Mouse (Mus musculus) gastrocnemius, postnatal 36 days (tissue): ENCODE data around the gene Awat1. TPM values are rescaled to one million over a fixed set of nuclear protein-coding genes. Genes with fewer than 3 reads are reported as not detected.
A peak's percentile ranks its signal among the peaks of the same experiment; 100 is the strongest.

ENCODE experiments used
- DNase-seq, 2 experiments: peaks; one replicate each; pipeline ENCODE4 v3.0.0; 2022
- intact Hi-C: fragments of 180-260 bp; cut with DNase I; formaldehyde crosslinking; loops from one replicate; pipeline ENCODE4 v1.15.1; 2025
- long read RNA-seq, 2 experiments: library from polyadenylated mRNA; stranded (forward); transcript quantifications; one replicate each; pipeline ENCODE4 v2.0.0; 2021
- total RNA-seq, 2 experiments: library from RNA; stranded (reverse); gene quantifications; 2 replicates each; pipeline ENCODE4 v1.2.3; 2021

Awat1 gene
- not detected for total RNA-seq
- long read RNA-seq, experiment 1 = 0 reads
- long read RNA-seq, experiment 2 = 0 reads

DNA sequence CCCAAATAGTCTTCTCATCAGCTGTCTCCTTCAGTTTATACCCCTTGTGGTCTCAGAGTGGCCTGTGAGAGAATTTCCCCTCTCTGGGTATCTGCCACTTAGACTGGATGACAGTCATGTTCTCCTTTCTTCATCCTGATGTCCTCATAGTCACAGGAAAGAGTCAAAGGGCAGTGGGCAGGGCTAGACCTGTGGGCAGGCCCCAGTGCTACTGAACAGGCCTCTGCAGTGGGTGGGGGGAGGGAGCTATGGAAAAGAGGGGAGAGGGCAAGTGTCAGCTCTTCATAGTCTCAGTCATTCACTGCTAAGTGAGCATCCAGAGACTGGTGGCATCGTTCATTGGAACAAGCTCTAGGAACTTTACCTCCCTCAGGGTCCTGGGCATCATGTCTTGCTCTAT, at the start of gene Awat1:
Gene Awat1, plus strand, starts transcription at position 301 of the 400 bp plus-strand sequence.
- no peak for DNase-seq
- intact Hi-C loops = no loop called here

DNA sequence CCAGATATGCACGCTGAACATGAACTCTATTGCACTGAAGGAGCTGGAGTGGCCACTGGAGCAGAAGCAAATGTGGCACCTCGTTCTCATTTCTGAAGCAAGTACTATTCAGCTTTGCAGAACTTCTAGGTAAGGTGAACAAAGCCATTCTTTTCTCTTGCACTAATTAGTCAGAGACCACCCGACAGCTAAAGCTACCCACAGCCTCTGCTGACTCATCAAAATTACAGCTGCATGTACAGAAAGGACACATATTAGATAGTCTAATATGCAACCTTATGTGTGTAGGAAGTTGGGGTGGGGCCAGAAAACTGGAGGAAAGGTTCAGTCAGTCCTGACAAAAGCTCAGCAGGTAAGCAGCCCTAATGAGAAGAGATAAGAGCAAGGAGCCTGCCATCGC, 47.6 kb upstream of the Awat1 start, which contains the start of gene Dgat2l6:
Gene Dgat2l6, plus strand, starts transcription at position 368 of the 400 bp plus-strand sequence.
- intact Hi-C loops = loop anchor here (10.0 kb wide), 1 partner anchor 260 kb away; no protein-coding TSS in a partner anchor
- no peak for DNase-seq

DNA sequence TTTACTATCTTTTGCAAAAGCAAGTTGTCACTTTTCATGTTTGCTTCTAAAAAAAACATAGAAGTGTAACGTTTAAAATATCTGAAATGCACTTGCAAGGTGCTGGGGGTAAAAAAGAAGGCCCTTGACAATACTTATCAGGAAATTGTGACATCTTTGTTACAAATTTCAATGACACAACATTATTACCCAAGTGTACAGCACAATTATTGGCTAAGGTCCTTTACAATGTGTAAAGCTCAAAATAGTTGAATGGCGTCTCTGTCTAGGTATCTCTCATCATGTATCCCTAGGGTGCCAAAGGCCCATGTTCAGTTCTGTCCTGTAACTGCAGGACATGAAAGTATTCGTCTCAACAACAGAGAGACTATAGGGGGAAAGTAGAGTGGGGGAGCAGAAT, 16.0 kb upstream of the Awat1 start:
- intact Hi-C loops = no loop called here
- DNase-seq = no peak

DNA sequence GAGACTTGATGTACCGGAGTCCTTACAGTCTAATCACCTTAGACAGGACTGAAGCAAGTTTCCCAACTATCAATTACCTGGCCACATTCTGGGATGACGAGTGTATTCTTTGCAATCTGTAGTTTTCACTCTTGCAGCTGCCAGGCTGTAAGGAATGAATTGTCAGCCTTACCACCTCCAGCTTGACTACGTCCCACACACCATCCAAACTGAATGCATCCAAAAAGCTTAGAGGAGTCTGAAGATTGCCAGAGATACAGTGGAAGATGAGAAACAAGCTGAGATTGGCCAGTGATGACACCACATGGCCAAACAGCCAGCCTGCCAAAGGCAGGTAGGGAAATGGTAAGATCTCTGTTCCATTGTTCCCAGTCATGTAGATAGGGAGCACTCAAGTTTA, 6.4 kb upstream of the Awat1 start:
- intact Hi-C loops = no loop called here

DNA sequence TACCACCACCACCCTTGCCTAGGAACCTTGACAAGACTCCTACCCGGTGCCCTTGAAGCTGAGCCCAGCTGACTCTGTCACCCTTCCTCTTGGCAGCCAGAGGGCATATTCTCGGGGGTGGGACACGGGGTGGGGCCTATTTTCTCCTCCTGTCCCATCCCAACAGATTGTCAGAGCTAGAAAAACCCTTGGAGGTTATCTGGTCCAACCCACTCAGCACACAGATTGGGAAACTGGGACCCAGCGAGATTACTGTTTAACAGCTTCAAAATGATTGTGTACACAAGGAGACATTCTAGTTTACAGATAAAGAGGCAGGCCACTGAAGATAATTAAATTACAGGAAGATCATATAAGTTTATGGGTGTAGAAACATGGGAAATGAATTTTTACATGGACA, 22.7 kb downstream of the Awat1 start, which contains the start of gene P2ry4:
Gene P2ry4, minus strand, starts transcription at position 79 of the 400 bp plus-strand sequence.
- intact Hi-C loops = no loop called here
- DNase-seq = no peak

More for the DNA sequence above, 6.4 kb upstream of the Awat1 start:
- DNase-seq = no peak

DNA sequence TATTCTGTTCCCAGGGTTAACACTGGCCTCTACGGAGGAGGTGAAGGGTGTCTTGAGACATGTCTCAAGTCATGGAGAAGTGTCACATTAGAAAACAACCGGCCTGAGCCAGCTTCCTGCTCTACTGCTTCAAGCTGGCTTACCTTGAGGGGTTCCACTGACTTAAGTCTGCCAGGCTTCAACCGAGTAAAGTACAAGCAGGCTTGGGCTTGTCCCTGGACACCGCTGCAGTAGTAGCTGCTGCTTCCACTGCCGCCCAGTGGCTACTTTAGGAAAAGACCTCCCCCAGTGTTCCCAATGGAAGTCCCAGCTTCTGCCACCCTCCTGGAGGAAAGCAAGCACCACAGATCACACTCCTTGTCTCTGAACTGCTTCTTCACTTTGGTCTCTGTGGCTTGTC, 25.4 kb downstream of the Awat1 start:
- DNase-seq = no peak

DNA sequence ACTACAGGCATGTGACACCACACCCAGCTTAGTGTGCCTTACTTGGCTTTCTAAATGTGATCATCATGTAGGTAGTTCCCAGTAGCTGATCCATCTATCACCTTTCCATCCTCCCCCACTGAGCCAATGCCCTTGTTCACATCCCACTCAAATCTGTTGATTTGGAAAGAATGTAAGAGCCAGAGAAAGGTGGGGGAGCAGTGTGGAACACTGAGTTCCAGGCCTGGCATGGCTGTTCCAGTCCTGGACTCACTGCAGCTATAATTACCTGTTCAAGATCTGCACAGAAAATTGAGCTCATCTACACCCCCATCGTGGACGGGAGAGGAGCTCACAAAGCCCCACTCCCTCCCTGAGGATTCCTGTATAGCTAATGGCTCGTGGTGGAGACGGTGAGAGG, 27.7 kb downstream of the Awat1 start:
- intact Hi-C loops = no loop called here
- DNase-seq = no peak

More for the DNA sequence above, 25.4 kb downstream of the Awat1 start:
- intact Hi-C loops = no loop called here

DNA sequence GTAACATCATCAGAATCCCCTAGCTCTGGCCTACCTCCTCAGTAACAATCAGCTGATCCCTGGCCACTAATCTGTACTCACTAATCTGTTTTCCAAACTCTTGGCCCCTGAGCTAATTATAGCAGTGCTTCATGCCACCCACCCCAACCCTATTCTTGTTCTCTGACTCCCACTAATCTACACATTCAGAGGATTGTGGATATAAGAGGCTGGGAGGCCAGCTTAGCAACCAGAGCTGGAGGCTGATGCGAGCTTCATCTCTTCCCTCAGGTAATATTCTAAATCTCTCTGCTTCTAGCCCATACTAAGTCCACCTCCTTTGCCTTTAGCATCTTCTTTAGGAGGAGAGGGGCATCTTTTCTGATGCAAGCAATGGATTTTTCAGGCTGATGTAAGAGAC, 33.3 kb downstream of the Awat1 start, which contains the start of gene Arr3:
Gene Arr3, plus strand, starts transcription at position 184 of the 400 bp plus-strand sequence.
- DNase-seq = no peak
- intact Hi-C loops = no loop called here

DNA sequence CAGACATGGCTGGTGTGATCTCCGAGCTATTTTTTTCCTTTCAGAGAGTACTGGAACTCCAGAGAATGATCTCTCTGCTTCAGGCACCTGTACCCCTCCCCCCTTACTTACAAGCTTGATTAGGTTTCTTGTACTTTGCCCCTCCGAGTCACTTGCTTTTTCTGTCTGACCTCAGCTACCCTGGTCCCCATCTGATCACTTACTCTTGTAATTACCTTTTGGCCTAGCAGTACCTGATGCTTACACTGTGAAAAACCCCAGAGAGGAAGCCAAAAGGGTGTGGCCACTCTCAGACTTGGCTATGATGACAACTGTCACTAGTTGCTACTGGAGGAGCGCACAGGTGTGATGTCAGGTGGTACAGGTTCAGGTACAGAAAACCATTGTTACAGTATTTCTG, 46.4 kb downstream of the Awat1 start:
- intact Hi-C loops = no loop called here
- no peak for DNase-seq

DNA sequence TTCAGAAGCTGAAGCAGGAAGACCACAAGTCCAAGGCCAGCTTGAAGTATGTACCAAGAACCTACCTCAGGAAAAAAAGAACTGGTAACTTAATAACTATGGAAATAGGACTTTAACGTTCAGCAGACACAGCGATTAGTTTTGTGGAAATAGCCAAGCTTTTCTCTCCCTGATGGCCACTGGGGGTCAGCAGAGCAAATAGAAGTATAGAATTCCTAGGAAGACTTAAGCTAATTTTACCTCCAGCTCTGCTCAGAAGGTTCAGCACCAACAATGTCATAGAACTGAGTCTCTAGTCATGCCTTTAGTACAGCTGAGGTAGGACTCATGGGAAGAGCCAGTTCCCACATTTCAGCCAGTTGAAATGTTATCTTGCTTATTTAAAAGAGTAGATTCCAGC, 49.3 kb downstream of the Awat1 start:
- DNase-seq = no peak
- intact Hi-C loops = loop anchor here (10.0 kb wide), 1 partner anchor 113 kb away; no protein-coding TSS in a partner anchor

DNA sequence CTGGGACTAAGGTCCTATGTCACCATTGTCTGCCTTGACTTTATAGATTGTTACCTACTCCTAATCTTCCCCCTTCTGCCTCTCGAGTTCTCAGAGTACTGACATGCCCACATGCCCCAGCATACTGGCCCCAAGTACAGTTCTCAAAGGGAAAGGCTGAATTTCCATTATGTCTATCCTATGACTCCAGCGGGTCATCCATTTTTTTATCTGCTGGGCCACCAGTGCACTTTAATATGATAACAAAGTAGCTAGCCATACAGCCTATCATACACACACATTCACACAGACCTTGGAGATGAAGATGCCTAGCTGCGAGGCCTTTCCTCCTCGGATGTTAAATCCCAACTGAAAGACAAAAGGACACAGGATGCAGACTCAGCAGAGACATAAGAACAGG, 52.2 kb downstream of the Awat1 start:
- DNase-seq = no peak
- intact Hi-C loops = loop anchor here (10.0 kb wide), 1 partner anchor 111 kb away; no protein-coding TSS in a partner anchor

DNA sequence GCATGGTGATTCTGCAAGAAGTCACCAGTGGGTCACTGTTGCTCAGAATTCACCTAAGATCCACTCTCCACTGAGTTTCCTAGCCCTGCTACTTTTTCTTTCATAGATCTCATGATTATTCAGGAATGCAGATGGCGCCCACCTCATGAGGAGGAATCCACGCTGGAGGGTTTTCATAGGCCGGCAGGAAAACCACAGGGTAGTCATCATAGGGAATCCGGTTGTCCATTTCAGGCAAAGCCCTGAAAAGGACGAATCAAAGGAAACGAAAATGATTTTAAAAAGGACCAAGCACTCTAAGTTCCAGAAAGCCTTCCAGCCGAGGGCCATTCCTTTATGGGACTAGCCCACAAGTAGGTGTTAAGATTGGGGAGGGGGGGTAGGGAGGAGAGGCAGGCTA, 53.1 kb downstream of the Awat1 start:
- intact Hi-C loops = loop anchor here (10.0 kb wide), 1 partner anchor 110 kb away; no protein-coding TSS in a partner anchor
- no peak for DNase-seq

DNA sequence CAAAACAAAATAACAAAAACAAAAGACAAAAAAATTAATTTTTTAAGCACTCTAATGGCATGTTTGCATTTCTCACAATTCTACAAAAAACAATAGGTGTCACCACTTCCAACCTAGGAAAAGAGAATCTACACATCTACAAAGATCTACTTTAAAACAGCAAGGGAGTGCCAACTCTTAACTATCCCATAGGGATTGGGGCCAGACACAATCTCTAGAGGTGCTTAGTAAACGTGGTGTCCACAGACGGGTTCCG, 53.4 kb downstream of the Awat1 start, which contains the start of gene Kif4:
Gene Kif4, plus strand, starts transcription at position 192 of the 256 bp plus-strand sequence.
- DNase-seq = no peak
- intact Hi-C loops = loop anchor here (10.0 kb wide), 1 partner anchor 109 kb away; no protein-coding TSS in a partner anchor

DNA sequence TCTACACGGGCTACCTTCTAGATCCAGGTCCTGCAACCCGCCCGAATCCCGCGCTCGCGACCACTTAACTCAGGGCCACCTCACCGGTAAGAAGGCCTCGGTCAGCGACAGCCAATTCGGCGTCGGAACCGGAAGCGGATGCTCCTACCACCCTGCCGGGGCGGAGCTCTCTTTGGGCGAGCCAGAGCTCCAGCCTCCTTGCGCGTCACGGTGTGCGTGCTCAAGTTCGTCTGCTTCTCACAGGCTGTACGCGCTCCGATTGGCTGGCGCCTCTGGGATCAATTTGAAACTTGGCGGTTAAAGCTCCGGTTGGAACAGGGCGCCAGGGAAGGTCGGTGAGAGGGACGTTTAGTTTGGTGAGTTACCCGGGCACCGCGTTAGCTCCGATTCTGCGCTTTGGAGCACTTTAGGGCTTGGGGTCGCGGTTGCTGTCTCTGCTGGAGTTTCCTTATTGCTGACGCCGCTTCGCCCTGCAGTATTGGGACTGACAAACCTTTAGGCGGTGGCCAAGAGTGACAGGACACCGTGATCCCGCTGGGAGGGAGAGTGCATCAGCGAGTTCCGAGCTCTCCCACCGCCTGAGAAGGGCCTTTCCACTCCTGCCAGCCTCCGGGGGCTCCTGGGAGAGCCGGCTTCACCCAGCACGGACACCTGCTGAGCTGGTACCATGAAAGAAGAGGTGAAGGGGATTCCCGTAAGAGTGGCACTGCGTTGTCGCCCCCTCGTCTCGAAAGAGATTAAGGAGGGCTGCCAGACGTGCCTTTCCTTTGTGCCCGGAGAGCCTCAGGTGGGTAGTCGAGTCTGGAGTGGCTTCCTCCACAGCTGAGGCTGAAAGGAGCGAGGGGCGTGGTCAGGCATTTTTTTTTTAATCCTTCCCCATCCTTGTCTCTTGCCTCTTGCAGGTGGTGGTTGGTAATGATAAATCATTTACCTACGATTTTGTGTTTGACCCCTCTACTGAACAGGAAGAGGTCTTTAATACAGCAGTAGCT, 54.0 kb downstream of the Awat1 start, which contains the start of gene Pdzd11:
Gene Pdzd11, minus strand, starts transcription at position 767 of the 992 bp plus-strand sequence.
- intact Hi-C loops = loop anchor here (10.0 kb wide), 1 partner anchor 109 kb away; no protein-coding TSS in a partner anchor

More for the DNA sequence above, 54.0 kb downstream of the Awat1 start, which contains the start of gene Pdzd11:
- DNase-seq = peak; percentile 70 to 81

Other genes with a start within 250 kb of the Awat1 start
- gene Otud6a, start 143.2 kb upstream of the Awat1 start, total RNA-seq = not detected
- gene Awat2, start 129.5 kb upstream of the Awat1 start, total RNA-seq = under 1 TPM in 1 of 2 experiments, not detected in 1; 0.18 TPM
- 10 to 100 TPM; 29.8 to 37.4 TPM for gene Igbp1, start 78.0 kb upstream of the Awat1 start, total RNA-seq
- under 1 TPM; 0.12 to 0.23 TPM for gene Dgat2l6, start 47.4 kb upstream of the Awat1 start, total RNA-seq
- gene P2ry4, start 22.6 kb downstream of the Awat1 start, total RNA-seq = not detected
- not detected for gene Arr3, start 33.2 kb downstream of the Awat1 start, total RNA-seq
- gene Kif4, start 53.5 kb downstream of the Awat1 start, total RNA-seq = under 1 TPM; 0.25 to 0.66 TPM
- 10 to 100 TPM; 13.8 to 14.2 TPM for gene Pdzd11, start 54.3 kb downstream of the Awat1 start, total RNA-seq
- gene Gdpd2, start 157.6 kb downstream of the Awat1 start, total RNA-seq = not detected
- gene Dlg3, start 195.5 kb downstream of the Awat1 start, total RNA-seq = 1 to 10 TPM; 1.2 to 1.8 TPM